ENCODE assay signal across 9 mouse cellular contexts in the genomic region with DNA sequence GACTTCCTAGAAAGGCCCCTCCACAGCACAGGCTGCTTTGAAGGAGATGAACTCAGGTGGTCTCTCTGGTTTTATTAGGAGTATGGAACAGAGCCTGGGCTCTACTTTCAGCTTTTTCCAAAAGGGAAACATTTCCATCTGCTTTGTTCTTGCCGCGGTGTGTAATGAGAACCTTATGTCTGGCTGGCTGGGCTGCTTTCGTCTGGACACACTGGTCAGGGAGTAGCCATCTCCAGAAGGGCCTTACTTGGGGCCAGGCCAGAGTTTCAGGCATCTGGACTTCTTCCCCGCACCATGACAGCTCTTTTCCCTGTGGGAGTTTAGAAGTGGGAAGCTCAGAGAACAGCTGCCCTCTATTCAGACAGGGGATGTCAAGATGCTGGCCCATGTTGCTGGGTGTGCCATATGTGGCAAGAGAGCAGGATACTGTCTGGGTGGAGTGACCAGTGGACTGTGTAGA. TPM values are rescaled to one million over a fixed set of nuclear protein-coding genes. Genes with fewer than 3 reads are reported as not detected.
DNase-seq lines count a peak whose midpoint lies in the region; ATAC-seq and TF ChIP-seq lines count a peak whose summit lies in the region.
"Had no signal": no experiment of that assay in that cellular context is flagged by ENCODE, and none has a peak within 500 bp of the region (broad histone marks: within the 10 kb centered on the region; RNA-seq: fewer than 3 reads in every experiment).

No protein-coding gene starts in this region.

- H3K4me2 ChIP-seq in embryonic facial prominence, embryonic 14.5 days (ENCODE audit: low read depth, low read length) = no peak overlapping the region
- no peak overlapping the region for H3K4me2 ChIP-seq in lung, embryonic 16.5 days (ENCODE audit: low read depth, low read length)
- H3K4me2 ChIP-seq in midbrain, postnatal 0 days (ENCODE audit: low read depth, low read length, poor library complexity, severe bottlenecking) = no peak overlapping the region
- H3K4me2 ChIP-seq in hindbrain, embryonic 12.5 days (replicated peaks) = no peak overlapping the region

- H3K27ac ChIP-seq in embryonic facial prominence, embryonic 14.5 days (replicated peaks; ENCODE audit: low read depth, low read length) = peak overlapping the region; percentile 10; the same call in 1 of the 2 replicates
- H3K27ac ChIP-seq in lung, embryonic 16.5 days (ENCODE audit: low read length) = no peak overlapping the region
- no peak overlapping the region for H3K27ac ChIP-seq in midbrain, postnatal 0 days (ENCODE audit: low read depth, low read length)
- H3K27ac ChIP-seq in hindbrain, embryonic 12.5 days = no peak overlapping the region

- no peak overlapping the region for H3K9ac ChIP-seq in embryonic facial prominence, embryonic 14.5 days (ENCODE audit: low read depth, low read length)
- no peak overlapping the region for H3K9ac ChIP-seq in lung, embryonic 16.5 days (ENCODE audit: low read length)
- no peak overlapping the region for H3K9ac ChIP-seq in midbrain, postnatal 0 days (replicated peaks; ENCODE audit: low read length, poor library complexity, severe bottlenecking)
- H3K9ac ChIP-seq in hindbrain, embryonic 12.5 days = no peak overlapping the region

- TF ChIP-seq CTCF in midbrain, postnatal 0 days (IDR thresholded peaks at IDR 0.05) = no peak

- WGBS in embryonic facial prominence, embryonic 14.5 days = 34% methylated on average over 4 of the region's 4 CpGs
- WGBS in lung, embryonic 16.5 days = 49% methylated on average over 4 of the region's 4 CpGs
- 83% methylated on average over 4 of the region's 4 CpGs for WGBS in midbrain, postnatal 0 days
- WGBS in hindbrain, embryonic 12.5 days = 61% methylated on average over 4 of the region's 4 CpGs

- H3K36me3 ChIP-seq in embryonic facial prominence, embryonic 14.5 days (ENCODE audit: control insufficient read depth, insufficient read depth, low read length) = no peaks in the 10 kb centered on the region
- no peaks in the 10 kb centered on the region for H3K36me3 ChIP-seq in lung, embryonic 16.5 days (ENCODE audit: control insufficient read depth, insufficient read depth, low read length)
- no peaks in the 10 kb centered on the region for H3K36me3 ChIP-seq in midbrain, postnatal 0 days (ENCODE audit: insufficient read depth, low read length)
- no peaks in the 10 kb centered on the region for H3K36me3 ChIP-seq in hindbrain, embryonic 12.5 days

- H3K4me3 ChIP-seq in embryonic facial prominence, embryonic 14.5 days (ENCODE audit: low read depth, low read length) = no peak overlapping the region
- H3K4me3 ChIP-seq in lung, embryonic 16.5 days (ENCODE audit: low read length) = no peak overlapping the region
- no peak overlapping the region for H3K4me3 ChIP-seq in midbrain, postnatal 0 days (ENCODE audit: low read depth, low read length)
- no peak overlapping the region for H3K4me3 ChIP-seq in hindbrain, embryonic 12.5 days

- no peaks in the 10 kb centered on the region for H3K9me3 ChIP-seq in embryonic facial prominence, embryonic 14.5 days (ENCODE audit: control insufficient read depth, low read length)
- no peaks in the 10 kb centered on the region for H3K9me3 ChIP-seq in lung, embryonic 16.5 days (ENCODE audit: control insufficient read depth, low read length)
- no peaks in the 10 kb centered on the region for H3K9me3 ChIP-seq in midbrain, postnatal 0 days (ENCODE audit: low read length)
- H3K9me3 ChIP-seq in hindbrain, embryonic 12.5 days (replicated peaks) = no peaks in the 10 kb centered on the region

- ATAC-seq in embryonic facial prominence, embryonic 14.5 days (ENCODE audit: low read depth) = peak; percentile 76
- ATAC-seq in lung, embryonic 16.5 days (ENCODE audit: low read depth) = peak; percentile 76
- no peak for ATAC-seq in midbrain, postnatal 0 days (ENCODE audit: low FRiP score)
- no peak for ATAC-seq in erythroid progenitor cell, adult 5-6 weeks (replicated peaks; ENCODE audit: low FRiP score, poor library complexity, severe bottlenecking)
- ATAC-seq in hindbrain, embryonic 12.5 days (ENCODE audit: low FRiP score) = no peak

- no peaks in the 10 kb centered on the region for H3K27me3 ChIP-seq in embryonic facial prominence, embryonic 14.5 days (replicated peaks; ENCODE audit: control insufficient read depth, insufficient read depth, low read length)
- no peaks in the 10 kb centered on the region for H3K27me3 ChIP-seq in lung, embryonic 16.5 days (ENCODE audit: control insufficient read depth, insufficient read depth, low read depth, low read length)
- no peaks in the 10 kb centered on the region for H3K27me3 ChIP-seq in midbrain, postnatal 0 days (ENCODE audit: insufficient read depth, low read length)
- H3K27me3 ChIP-seq in hindbrain, embryonic 12.5 days = no peaks in the 10 kb centered on the region

- DNase-seq in MN1 (ENCODE audit: low spot score) = peak; percentile 88
- DNase-seq in embryonic facial prominence, embryonic 14.5 days (ENCODE audit: low spot score) = peak; percentile 82
- DNase-seq in hindlimb bud, embryonic 11.5 days (ENCODE audit: extremely low spot score, low read depth, low spot score) = peak; percentile 72
- no peak for DNase-seq in midbrain, postnatal 0 days (ENCODE audit: low spot score)
- DNase-seq in thymus, postnatal 4 days = no peak

- peaks cover 21% of the 10 kb centered on the region for H3K4me1 ChIP-seq in embryonic facial prominence, embryonic 14.5 days (ENCODE audit: control insufficient read depth, insufficient read depth, low read length)
- H3K4me1 ChIP-seq in lung, embryonic 16.5 days (replicated peaks; ENCODE audit: control insufficient read depth, insufficient read depth, low read length) = peaks cover 3% of the 10 kb centered on the region
- no peaks in the 10 kb centered on the region for H3K4me1 ChIP-seq in midbrain, postnatal 0 days (ENCODE audit: insufficient read depth, low read length)
- H3K4me1 ChIP-seq in hindbrain, embryonic 12.5 days = peaks cover 3% of the 10 kb centered on the region; the same call in 1 of the 2 replicates

RNA-seq across cellular contexts. Expression of gene Nkd2, which starts 40.0 kb away (rescaled TPM):
- 18.6 and 20.1 TPM in 2 replicates for polyA plus RNA-seq in embryonic facial prominence, embryonic 14.5 days (2014; fragmentation: Nextera tagmentation; extraction: Ambion mirVana)
- polyA plus RNA-seq in lung, embryonic 16.5 days (2015; fragmentation: Nextera tagmentation; extraction: Ambion mirVana) = 4.7 and 4.8 TPM in 2 replicates
- total RNA-seq in midbrain, postnatal 0 days (2014; rRNA removed) = 31.5 and 32.6 TPM in 2 replicates
- 18.8 and 20.1 TPM in 2 replicates for polyA plus RNA-seq in midbrain, postnatal 0 days (2015; fragmentation: Nextera tagmentation; extraction: Ambion mirVana)
- not detected in 2 replicates for total RNA-seq in erythroid progenitor cell, adult 5-6 weeks (2015; ENCODE audit: low replicate concordance)
- not detected in 2 replicates for total RNA-seq in erythroid progenitor cell, adult 5-6 weeks (2017; ENCODE audit: low replicate concordance)
- polyA plus RNA-seq in hindbrain, embryonic 12.5 days (2016; fragmentation: Nextera tagmentation; extraction: Ambion mirVana) = 14.3 and 17.4 TPM in 2 replicates
- total RNA-seq: hematopoietic stem cell, adult 5-6 weeks had no signal

RNA-seq across cellular contexts. Expression of gene Trip13, which starts 50.1 kb away (rescaled TPM):
- polyA plus RNA-seq in embryonic facial prominence, embryonic 14.5 days (2014; fragmentation: Nextera tagmentation; extraction: Ambion mirVana) = 31.1 and 35.9 TPM in 2 replicates
- 33.8 and 39.6 TPM in 2 replicates for polyA plus RNA-seq in lung, embryonic 16.5 days (2015; fragmentation: Nextera tagmentation; extraction: Ambion mirVana)
- total RNA-seq in midbrain, postnatal 0 days (2014; rRNA removed) = 2.5 and 5.5 TPM in 2 replicates
- polyA plus RNA-seq in midbrain, postnatal 0 days (2015; fragmentation: Nextera tagmentation; extraction: Ambion mirVana) = 8.2 and 9.5 TPM in 2 replicates
- 15.1 and 22.0 TPM in 2 replicates for total RNA-seq in erythroid progenitor cell, adult 5-6 weeks (2015; ENCODE audit: low replicate concordance)
- 26.8 and 31.5 TPM in 2 replicates for total RNA-seq in erythroid progenitor cell, adult 5-6 weeks (2017; ENCODE audit: low replicate concordance)
- polyA plus RNA-seq in hindbrain, embryonic 12.5 days (2016; fragmentation: Nextera tagmentation; extraction: Ambion mirVana) = 30.7 and 32.3 TPM in 2 replicates

RNA-seq across cellular contexts. Expression of gene Brd9, which starts 50.2 kb away (rescaled TPM):
- 45.0 and 46.4 TPM in 2 replicates for polyA plus RNA-seq in embryonic facial prominence, embryonic 14.5 days (2014; fragmentation: Nextera tagmentation; extraction: Ambion mirVana)
- 52.2 and 55.3 TPM in 2 replicates for polyA plus RNA-seq in lung, embryonic 16.5 days (2015; fragmentation: Nextera tagmentation; extraction: Ambion mirVana)
- 84.1 and 111 TPM in 2 replicates for total RNA-seq in midbrain, postnatal 0 days (2014; rRNA removed)
- polyA plus RNA-seq in midbrain, postnatal 0 days (2015; fragmentation: Nextera tagmentation; extraction: Ambion mirVana) = 86.1 and 90.5 TPM in 2 replicates
- total RNA-seq in erythroid progenitor cell, adult 5-6 weeks (2015; ENCODE audit: low replicate concordance) = 45.4 and 51.1 TPM in 2 replicates
- 74.1 and 124 TPM in 2 replicates for total RNA-seq in erythroid progenitor cell, adult 5-6 weeks (2017; ENCODE audit: low replicate concordance)
- 83.8 and 88.4 TPM in 2 replicates for polyA plus RNA-seq in hindbrain, embryonic 12.5 days (2016; fragmentation: Nextera tagmentation; extraction: Ambion mirVana)

Comparison
In these comparisons a context has a peak if more than half of its experiments do, and no peak if none do; other contexts are left out.
1. DNase-seq: peak in MN1 (single experiment), embryonic facial prominence, embryonic 14.5 days (single experiment) and hindlimb bud, embryonic 11.5 days (single experiment); none in midbrain, postnatal 0 days (single experiment) and thymus, postnatal 4 days (single experiment).
2. ATAC-seq: peak in embryonic facial prominence, embryonic 14.5 days (single experiment) and lung, embryonic 16.5 days (single experiment); none in midbrain, postnatal 0 days (single experiment), erythroid progenitor cell, adult 5-6 weeks (single experiment) and hindbrain, embryonic 12.5 days (single experiment).